Mouse (Mus musculus) kidney, postnatal 0 days (tissue): ENCODE data around the gene Mtmr3. TPM values are rescaled to one million over a fixed set of nuclear protein-coding genes. Genes with fewer than 3 reads are reported as not detected.

Source experiments
- ATAC-seq: fragments of 200-750 bp; cut with Nextera tagmentation; replicated peaks from 2 replicates; pipeline ENCODE4 v1.8.0; 2017; ENCODE audit warnings: low read depth, moderate number of reproducible peaks, moderate TSS enrichment, moderate library complexity; ENCODE audit not compliant: low FRiP score
- DNase-seq: peaks from one replicate; pipeline ENCODE4 v3.0.0-alpha.2; 2016; ENCODE audit warnings: low spot score
- H3K27ac ChIP-seq: fragments of 300-500 bp; sonication (generic); 2 replicates; pipeline ENCODE4 v1.5.1; 2014; ENCODE audit warnings: mild to moderate bottlenecking
- H3K27me3 ChIP-seq: fragments of 300-500 bp; sonication (generic); 2 replicates; pipeline ENCODE4 v1.6.1; 2014; ENCODE audit warnings: low read length, mixed read lengths; ENCODE audit not compliant: insufficient read depth
- H3K36me3 ChIP-seq: fragments of 300-500 bp; sonication (generic); 2 replicates; pipeline ENCODE4 v1.6.1; 2014; ENCODE audit warnings: low read length, mixed read lengths; ENCODE audit not compliant: insufficient read depth
- H3K4me1 ChIP-seq: fragments of 300-500 bp; sonication (generic); replicated peaks from 2 replicates; pipeline ENCODE4 v1.6.1; 2014; ENCODE audit warnings: antibody characterized with exemption, low read length, mixed read lengths; ENCODE audit not compliant: insufficient read depth
- H3K4me2 ChIP-seq: fragments of 300-500 bp; sonication (generic); 2 replicates; pipeline ENCODE4 v1.6.1; 2014; ENCODE audit warnings: mild to moderate bottlenecking, low read length, moderate library complexity, mixed read lengths
- H3K4me3 ChIP-seq: fragments of 300-500 bp; sonication (generic); replicated peaks from 2 replicates; pipeline ENCODE4 v1.5.1; 2014; ENCODE audit warnings: low read depth, low read length
- H3K9ac ChIP-seq: fragments of 300-500 bp; sonication (generic); 2 replicates; pipeline ENCODE4 v1.6.1; 2014; ENCODE audit warnings: low read depth, low read length
- H3K9me3 ChIP-seq: fragments of 300-500 bp; sonication (generic); replicated peaks from 2 replicates; pipeline ENCODE4 v1.6.1; 2016; ENCODE audit warnings: low read length, inconsistent platforms, mixed read lengths
- CTCF ChIP-seq: IDR thresholded peaks from 2 replicates; pipeline ENCODE4 v1.5.1; 2016; ENCODE audit warnings: antibody characterized with exemption, low read depth, mild to moderate bottlenecking, moderate library complexity
- WGBS: fragments of 180-500 bp; shearing (Covaris S2); extraction: QIAGEN DNeasy Blood & Tissue Kit; methylation state at CpG from one replicate; pipeline ENCODE4 v1.1.7; 2014; 5-methylcytosine and 5-hydroxymethylcytosine counted together
- polyA plus RNA-seq: library from polyadenylated mRNA; unstranded; fragments of >200 nt; fragmentation: Nextera tagmentation; extraction: Ambion mirVana; gene quantifications from 2 replicates; pipeline ENCODE4 v1.2.1, GENCODE M21; 2015

Gene Mtmr3
- polyA plus RNA-seq, 1 experiment from 2014 or later: 19.6 TPM

GRCm38 (mm10) chr11:4543040-4543551, 51.6 kb downstream of the Mtmr3 start:
- Histone ChIP-seq H3K4me3 (no peak overlapping the region), H3K27ac (no peak overlapping the region), H3K27me3 (no peaks in the 10 kb centered on the region), H3K4me1 (no peaks in the 10 kb centered on the region), H3K4me2 (no peak overlapping the region), H3K9me3 (no peaks in the 10 kb centered on the region), H3K9ac (no peak overlapping the region), H3K36me3 (no peaks in the 10 kb centered on the region)
- no peak for TF ChIP-seq CTCF
- ATAC-seq: no peak
- 95% methylated on average over 2 of the region's 2 CpGs for WGBS
- DNase-seq: no peak

- H3K9me3 ChIP-seq: no peaks in the 10 kb centered on the region
- DNase-seq: no peak
- H3K27ac ChIP-seq: no peak overlapping the region
- TF ChIP-seq CTCF: no peak
- no peak overlapping the region for H3K4me3 ChIP-seq
- no peaks in the 10 kb centered on the region for H3K27me3 ChIP-seq
- H3K9ac ChIP-seq: no peak overlapping the region
- H3K4me2 ChIP-seq: no peak overlapping the region
- 70% methylated on average over 1 of the region's 1 CpGs for WGBS
- H3K4me1 ChIP-seq: no peaks in the 10 kb centered on the region
- no peaks in the 10 kb centered on the region for H3K36me3 ChIP-seq
- ATAC-seq: no peak
Measured at GRCm38 (mm10) chr11:4536645-4537044, 58.0 kb downstream of the Mtmr3 start.

- no peaks in the 10 kb centered on the region for H3K4me1 ChIP-seq
- no peaks in the 10 kb centered on the region for H3K27me3 ChIP-seq
- H3K4me2 ChIP-seq: no peak overlapping the region
- H3K27ac ChIP-seq: no peak overlapping the region
- DNase-seq: no peak
- H3K4me3 ChIP-seq: no peak overlapping the region
- WGBS: 87% methylated on average over 3 of the region's 3 CpGs
- TF ChIP-seq CTCF: no peak
- H3K9ac ChIP-seq: no peak overlapping the region
- peaks cover 19% of the 10 kb centered on the region for H3K36me3 ChIP-seq
- no peak for ATAC-seq
- no peaks in the 10 kb centered on the region for H3K9me3 ChIP-seq
Measured at GRCm38 (mm10) chr11:4527132-4527531, 67.5 kb downstream of the Mtmr3 start.

- Histone ChIP-seq H3K9me3 (no peaks in the 10 kb centered on the region), H3K9ac (no peak overlapping the region), H3K36me3 (peaks cover 29% of the 10 kb centered on the region; the same call in 1 of the 2 replicates), H3K4me2 (no peak overlapping the region), H3K27me3 (no peaks in the 10 kb centered on the region), H3K4me3 (no peak overlapping the region), H3K27ac (no peak overlapping the region), H3K4me1 (no peaks in the 10 kb centered on the region)
- ATAC-seq: no peak
- WGBS: 82% methylated on average over 6 of the region's 6 CpGs
- no peak for TF ChIP-seq CTCF
- no peak for DNase-seq
Measured at GRCm38 (mm10) chr11:4522142-4522664, 72.5 kb downstream of the Mtmr3 start.

- ATAC-seq: no peak
- TF ChIP-seq CTCF: no peak
- 84% methylated on average over 7 of the region's 7 CpGs for WGBS
- no peak overlapping the region for H3K4me2 ChIP-seq
- peaks cover 38% of the 10 kb centered on the region for H3K36me3 ChIP-seq
- H3K9me3 ChIP-seq: no peaks in the 10 kb centered on the region
- H3K9ac ChIP-seq: no peak overlapping the region
- H3K27me3 ChIP-seq: no peaks in the 10 kb centered on the region
- no peak overlapping the region for H3K4me3 ChIP-seq
- DNase-seq: no peak
- H3K27ac ChIP-seq: no peak overlapping the region
- H3K4me1 ChIP-seq: no peaks in the 10 kb centered on the region
Measured at GRCm38 (mm10) chr11:4518981-4519380, 75.7 kb downstream of the Mtmr3 start.

DNA sequence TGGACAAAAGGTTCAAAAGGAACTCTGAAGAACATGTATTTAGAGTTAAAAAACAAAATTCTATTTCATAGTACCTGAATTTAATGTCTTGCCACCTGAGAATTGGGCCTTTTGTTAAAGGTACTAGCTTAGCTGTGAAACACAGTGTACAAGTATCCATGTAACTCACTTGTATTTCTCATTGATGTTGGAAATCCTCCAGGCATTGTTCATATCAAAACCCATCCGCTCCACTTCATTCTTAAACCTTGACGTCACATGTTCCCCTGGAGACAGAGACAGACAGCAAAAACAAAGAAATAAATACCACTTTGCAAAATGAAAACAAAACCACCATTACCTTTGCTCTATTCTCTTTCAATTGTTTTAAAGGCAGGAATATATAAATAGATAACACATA, 87.2 kb downstream of the Mtmr3 start:
- no peaks in the 10 kb centered on the region for H3K27me3 ChIP-seq
- no peaks in the 10 kb centered on the region for H3K9me3 ChIP-seq
- H3K4me2 ChIP-seq: no peak overlapping the region
- H3K9ac ChIP-seq: no peak overlapping the region
- no peak overlapping the region for H3K4me3 ChIP-seq
- H3K36me3 ChIP-seq: peaks cover 25% of the 10 kb centered on the region; the same call in 1 of the 2 replicates
- no peak overlapping the region for H3K27ac ChIP-seq
- no peak for DNase-seq
- H3K4me1 ChIP-seq: no peaks in the 10 kb centered on the region
- WGBS: 84% methylated on average over 2 of the region's 2 CpGs
- ATAC-seq: no peak
- no peak for TF ChIP-seq CTCF

GRCm38 (mm10) chr11:4506486-4506885, 88.2 kb downstream of the Mtmr3 start:
- no peak for TF ChIP-seq CTCF
- DNase-seq (no peak), ATAC-seq (no peak)
- H3K9me3 ChIP-seq: no peaks in the 10 kb centered on the region
- no peaks in the 10 kb centered on the region for H3K4me1 ChIP-seq
- H3K4me2 ChIP-seq: no peak overlapping the region
- no peak overlapping the region for H3K9ac ChIP-seq
- H3K27me3 ChIP-seq: no peaks in the 10 kb centered on the region
- 92% methylated on average over 2 of the region's 2 CpGs for WGBS
- H3K27ac ChIP-seq: no peak overlapping the region
- H3K36me3 ChIP-seq: peaks cover 26% of the 10 kb centered on the region; the same call in 1 of the 2 replicates
- no peak overlapping the region for H3K4me3 ChIP-seq
